Mouse (Mus musculus): Measurements from ENCODE around the gene Ctsl.

DNA sequence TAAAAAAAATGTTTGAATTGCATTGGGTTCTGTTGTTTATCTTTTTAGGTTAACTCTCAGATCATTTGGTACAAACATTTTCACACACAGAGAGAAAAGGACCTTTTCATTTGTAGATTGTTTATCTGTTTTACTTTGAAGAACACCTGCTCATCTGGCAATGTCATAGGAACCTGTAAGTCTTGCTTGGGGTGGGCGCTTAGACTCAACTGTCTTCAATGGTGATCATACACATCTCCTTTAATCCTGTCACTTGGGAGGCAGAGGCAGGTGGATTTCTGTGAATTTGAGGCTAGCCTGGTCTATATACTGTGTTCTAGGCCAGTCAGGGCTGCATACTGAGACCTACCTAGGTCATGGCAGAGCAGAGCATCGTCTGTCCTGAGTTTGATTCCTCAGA is 45.0 kb upstream of the Ctsl start:
- TF ChIP-seq CTCF (IDR thresholded peaks at IDR 0.05), result no peak
- no peak for TF ChIP-seq EP300 (IDR thresholded peaks at IDR 0.05)

Measured in lung, postnatal 0 days (tissue).